Mouse (Mus musculus) left cerebral cortex, postnatal 4 days (tissue): ENCODE measurements around the gene Fam234b. TPM values are rescaled to one million over a fixed set of nuclear protein-coding genes. Genes with fewer than 3 reads are reported as not detected.
A peak's percentile ranks its signal among the peaks of the same experiment; 100 is the strongest.

Experiments used
- DNase-seq: peaks from one replicate; pipeline ENCODE4 v3.0.0-alpha.2; 2022
- intact Hi-C: fragments of 180-260 bp; cut with DNase I; formaldehyde crosslinking; loops from one replicate; pipeline ENCODE4 v1.15.1; 2025
- total RNA-seq, 2 experiments: library from RNA; stranded (reverse); gene quantifications; 2 replicates each; pipeline ENCODE4 v1.2.3; 2021

Gene Fam234b
- 10 to 100 TPM; 86.1 to 92.1 TPM for total RNA-seq

- DNase-seq: peak; percentile 87
- intact Hi-C loops: no loop called here
Observed at GRCm38 (mm10) chr6:135197921-135198532, at the start of gene Fam234b, which contains the start of gene Hebp1. Gene Fam234b, plus strand, starts transcription at chr6:135197977. Gene Hebp1, minus strand, starts transcription at chr6:135198022.

DNA sequence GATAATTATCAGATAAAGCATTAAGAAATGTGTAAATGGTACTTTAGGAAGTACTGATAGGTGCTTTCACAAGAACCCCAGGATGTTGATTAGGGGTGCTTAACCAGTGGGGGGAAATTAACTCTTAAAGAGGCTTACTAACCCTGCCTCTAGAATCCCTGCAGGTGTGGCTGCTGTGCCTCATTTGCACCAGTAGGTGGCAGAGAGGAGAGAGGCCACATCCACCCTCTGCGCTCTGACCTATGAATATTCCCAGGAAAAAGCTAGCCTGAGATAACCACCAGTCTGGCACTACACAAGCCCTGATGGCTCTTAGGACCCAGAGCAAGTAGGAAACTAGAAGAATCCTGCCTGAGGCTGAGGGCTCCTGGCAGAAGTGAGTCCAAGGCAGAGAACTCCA is 49.3 kb upstream of the Fam234b start:
- intact Hi-C loops: no loop called here
- DNase-seq: no peak

GRCm38 (mm10) chr6:135149175-135149574 is 48.6 kb upstream of the Fam234b start:
- no peak for DNase-seq
- intact Hi-C loops: no loop called here

DNA sequence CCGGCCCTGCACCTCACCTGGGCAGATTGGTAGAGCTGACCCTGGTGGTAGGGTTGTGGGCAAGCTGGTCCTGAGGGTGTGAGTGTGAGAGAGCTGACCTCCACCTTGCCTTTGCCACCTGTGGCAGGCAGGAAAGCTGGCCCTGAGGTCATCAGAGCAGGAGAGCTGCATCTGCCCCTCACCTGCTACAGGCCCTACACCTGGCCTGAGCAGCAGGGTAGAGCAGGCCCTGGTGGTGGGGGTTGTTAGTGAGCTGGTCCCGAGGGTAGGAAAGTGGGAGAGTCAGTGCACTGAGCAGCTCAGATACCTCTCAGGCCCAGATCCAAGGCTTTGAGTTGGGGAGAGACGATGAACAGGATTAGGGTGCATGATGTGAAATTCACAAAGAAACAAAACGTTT is 48.1 kb upstream of the Fam234b start:
- intact Hi-C loops: loop anchor here (10.0 kb wide), 2 partner anchors 85 to 225 kb away; no protein-coding TSS in a partner anchor
- DNase-seq: no peak

- intact Hi-C loops: loop anchor here (10.0 kb wide), 2 partner anchors 84 to 224 kb away; no protein-coding TSS in a partner anchor
- peak; percentile 31 for DNase-seq
Observed at GRCm38 (mm10) chr6:135150311-135150710, 47.5 kb upstream of the Fam234b start.

- intact Hi-C loops: loop anchor here (10.0 kb wide), 2 partner anchors 81 to 221 kb away; no protein-coding TSS in a partner anchor
- no peak for DNase-seq
Observed at GRCm38 (mm10) chr6:135153719-135154118, 44.1 kb upstream of the Fam234b start.

DNA sequence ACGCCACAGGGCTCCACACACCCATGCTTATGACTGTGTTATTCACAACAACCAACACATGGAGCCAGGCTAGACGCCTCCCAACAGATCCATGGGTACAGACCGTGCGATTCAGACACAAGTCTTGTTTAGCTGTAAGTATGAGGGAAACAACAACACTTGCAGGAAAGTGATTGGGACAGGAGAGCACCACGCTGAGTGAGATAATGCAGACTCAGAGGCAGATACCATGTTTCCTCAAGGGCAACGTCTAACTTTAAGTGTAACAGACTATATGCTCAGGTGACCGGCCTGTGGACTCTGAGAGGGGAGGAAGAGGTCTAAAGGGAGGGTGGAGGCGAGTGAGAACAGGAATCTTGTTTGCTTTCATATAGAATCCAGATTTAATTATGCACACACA is 41.2 kb upstream of the Fam234b start:
- DNase-seq: no peak
- intact Hi-C loops: loop anchor here (10.0 kb wide), 2 partner anchors 78 to 218 kb away; no protein-coding TSS in a partner anchor

- DNase-seq: no peak
- intact Hi-C loops: loop anchor here (10.0 kb wide), 2 partner anchors 77 to 217 kb away; no protein-coding TSS in a partner anchor
Observed at GRCm38 (mm10) chr6:135157496-135157895, 40.3 kb upstream of the Fam234b start.

DNA sequence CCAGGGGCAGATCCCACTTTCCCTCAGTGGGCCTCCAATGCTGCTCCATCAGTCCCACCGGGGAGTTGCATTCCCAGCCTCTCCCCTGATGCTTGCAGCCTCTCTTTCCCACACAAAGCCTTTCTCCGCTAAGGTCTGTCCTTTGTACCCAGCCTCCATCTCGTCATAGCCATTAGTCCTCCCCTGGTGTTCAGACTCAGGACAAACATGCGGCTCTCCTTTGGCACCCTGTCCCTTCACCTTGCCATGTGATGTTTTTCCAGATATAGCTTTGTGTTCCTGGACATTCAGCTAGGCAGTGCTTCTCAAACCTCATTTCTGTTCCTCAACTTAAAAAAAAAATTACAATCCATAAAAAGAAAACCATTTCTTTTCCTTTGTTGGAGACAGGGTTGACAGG is 39.3 kb upstream of the Fam234b start:
- no peak for DNase-seq
- intact Hi-C loops: loop anchor here (10.0 kb wide), 2 partner anchors 76 to 216 kb away; no protein-coding TSS in a partner anchor

DNA sequence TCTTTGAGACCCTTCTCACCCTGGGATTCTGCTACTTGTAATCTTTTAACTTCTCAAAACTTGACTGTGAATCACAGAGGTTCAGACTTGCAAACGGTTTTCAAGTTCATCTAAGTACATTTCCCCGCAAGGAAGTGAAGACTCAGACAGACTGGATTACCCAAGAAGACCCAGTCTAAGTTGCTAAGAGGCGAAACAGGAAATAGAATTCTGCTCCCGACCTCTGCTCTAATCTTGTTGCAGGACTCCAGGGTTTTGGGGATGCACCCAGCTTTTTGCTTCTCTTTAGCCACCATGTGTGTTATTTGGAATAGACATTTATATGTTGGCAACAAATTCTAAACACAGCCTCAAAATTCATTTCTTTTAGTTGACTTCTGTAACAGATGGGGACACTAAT is 36.4 kb upstream of the Fam234b start:
- no peak for DNase-seq
- intact Hi-C loops: no loop called here

GRCm38 (mm10) chr6:135162311-135162710 is 35.5 kb upstream of the Fam234b start:
- intact Hi-C loops: no loop called here
- DNase-seq: no peak

DNA sequence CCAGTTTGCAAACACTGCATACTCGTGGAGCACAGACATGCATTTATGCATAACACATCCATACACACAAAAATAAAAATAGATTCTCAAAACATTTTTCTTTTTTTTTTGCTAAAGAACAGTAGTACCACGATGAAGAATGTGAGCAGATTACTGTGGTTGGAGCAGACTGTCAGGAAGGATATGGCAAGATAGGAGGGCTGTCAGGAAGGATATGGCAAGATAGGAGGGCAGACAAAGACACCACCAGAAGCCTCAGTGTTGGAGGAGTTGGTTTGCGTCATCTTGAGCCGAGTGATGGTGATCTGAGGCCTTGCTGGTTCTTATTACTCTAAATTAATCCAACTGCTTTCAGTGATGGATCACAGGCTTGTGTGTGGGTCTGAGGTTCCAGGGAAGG is 34.9 kb upstream of the Fam234b start:
- intact Hi-C loops: no loop called here
- DNase-seq: no peak

GRCm38 (mm10) chr6:135165191-135165590 is 32.6 kb upstream of the Fam234b start:
- intact Hi-C loops: no loop called here
- DNase-seq: no peak

DNA sequence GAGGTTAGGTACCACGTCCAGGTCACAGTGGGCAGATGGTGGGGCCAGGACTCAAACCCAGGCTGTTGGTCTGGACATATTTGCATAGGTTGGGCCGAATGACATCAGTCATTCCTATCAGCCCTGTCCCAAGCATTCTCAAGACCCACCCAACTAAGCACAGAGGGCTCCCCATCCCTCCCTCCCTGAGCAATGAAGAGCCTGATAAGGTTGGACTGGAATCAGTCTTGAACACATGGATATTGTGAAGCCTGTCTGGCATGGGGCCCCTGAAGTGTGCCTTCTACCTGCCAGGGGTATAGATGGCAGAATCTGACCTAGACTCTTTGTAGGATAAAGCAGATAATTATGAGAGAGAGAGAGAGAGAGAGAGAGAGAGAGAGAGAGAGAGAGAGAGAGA is 32.1 kb upstream of the Fam234b start:
- intact Hi-C loops: no loop called here
- no peak for DNase-seq

- no peak for DNase-seq
- intact Hi-C loops: no loop called here
Observed at GRCm38 (mm10) chr6:135166262-135166661, 31.5 kb upstream of the Fam234b start.

DNA sequence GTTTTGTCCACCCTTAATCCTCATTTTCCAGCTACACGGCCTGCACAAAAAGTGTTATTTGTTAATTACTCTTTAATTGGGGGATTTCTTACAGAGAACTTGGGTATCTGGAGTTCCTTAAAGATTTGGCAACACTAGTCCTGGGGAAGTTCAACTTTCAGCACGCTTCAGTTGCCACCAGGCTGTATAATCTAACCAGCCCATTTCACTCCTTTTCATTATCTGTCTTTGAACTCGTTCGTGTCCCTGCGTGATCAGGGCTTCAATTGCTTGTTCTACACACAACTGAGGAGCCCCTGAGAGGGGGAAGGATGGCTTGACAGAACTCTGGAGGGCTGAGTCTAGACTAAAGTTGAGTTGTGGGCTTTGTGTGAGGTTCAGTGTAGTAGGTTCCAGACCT is 31.1 kb upstream of the Fam234b start:
- no peak for DNase-seq
- intact Hi-C loops: no loop called here

- intact Hi-C loops: no loop called here
- DNase-seq: peak; percentile 91
Observed at GRCm38 (mm10) chr6:135167380-135168311, 30.1 kb upstream of the Fam234b start.

DNA sequence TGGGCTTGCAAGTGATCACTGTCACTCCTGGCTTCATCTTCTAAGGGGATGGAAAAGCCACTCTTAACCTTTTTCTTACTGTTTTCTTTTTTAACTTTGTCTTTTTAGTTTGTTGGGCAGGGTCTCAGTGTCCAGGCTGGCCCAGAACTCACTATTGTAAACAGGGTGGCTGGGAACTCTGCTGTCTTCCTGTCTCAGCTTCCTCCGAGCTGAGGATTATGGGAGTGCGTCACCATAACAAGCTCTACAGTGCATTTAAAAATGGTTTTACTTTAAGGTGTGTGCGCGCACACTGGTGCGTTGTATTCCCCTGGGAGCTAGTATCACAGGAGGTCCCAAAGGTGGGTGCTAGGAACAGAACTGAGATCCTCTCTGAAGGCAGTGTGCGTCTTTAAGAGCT is 29.3 kb upstream of the Fam234b start:
- no peak for DNase-seq
- intact Hi-C loops: no loop called here

GRCm38 (mm10) chr6:135169246-135169645 is 28.5 kb upstream of the Fam234b start:
- no peak for DNase-seq
- intact Hi-C loops: no loop called here

GRCm38 (mm10) chr6:135171736-135172135 is 26.0 kb upstream of the Fam234b start:
- no peak for DNase-seq
- intact Hi-C loops: no loop called here

- no peak for DNase-seq
- intact Hi-C loops: no loop called here
Observed at GRCm38 (mm10) chr6:135175014-135175413, 22.8 kb upstream of the Fam234b start.

DNA sequence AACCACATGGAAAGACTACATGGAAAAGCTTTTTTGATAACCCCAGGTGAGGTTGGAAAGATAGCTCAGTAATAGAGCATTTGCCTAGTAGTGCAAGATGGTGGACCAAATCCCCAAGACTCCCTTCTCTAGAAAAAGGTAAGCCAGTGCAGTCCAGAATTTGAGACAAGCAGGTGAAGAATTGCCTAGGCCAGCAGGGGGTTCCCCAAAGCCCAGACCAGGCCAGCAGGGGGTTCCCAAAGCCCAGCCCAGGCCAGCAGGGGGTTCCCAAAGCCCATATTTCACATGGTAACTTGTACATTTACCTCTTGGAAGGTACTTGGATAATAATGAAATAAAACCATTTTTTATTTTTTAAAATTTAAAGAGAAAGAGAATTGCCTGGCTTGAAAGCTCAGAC is 20.5 kb upstream of the Fam234b start:
- intact Hi-C loops: no loop called here
- DNase-seq: no peak
